Mouse (Mus musculus) stomach, embryonic 14.5 days (tissue): ENCODE measurements around the gene Daam1. TPM values are rescaled to one million over a fixed set of nuclear protein-coding genes. Genes with fewer than 3 reads are reported as not detected.

Source experiments
- ATAC-seq: fragments of 200-750 bp; cut with Nextera tagmentation; 2 replicates; pipeline ENCODE4 v1.8.0; 2017; ENCODE audit warnings: low read depth, moderate TSS enrichment; ENCODE audit not compliant: insufficient number of reproducible peaks, insufficient read depth, low FRiP score
- H3K27ac ChIP-seq: fragments of 300-500 bp; sonication (generic); 2 replicates; pipeline ENCODE4 v1.5.1; 2014; ENCODE audit warnings: mild to moderate bottlenecking, low read length, moderate library complexity, mixed read lengths
- H3K27me3 ChIP-seq: fragments of 300-500 bp; sonication (generic); 2 replicates; pipeline ENCODE4 v1.6.1; 2014; ENCODE audit warnings: low read length, control low read depth, mixed read lengths; ENCODE audit not compliant: control insufficient read depth, insufficient read depth
- H3K36me3 ChIP-seq: fragments of 300-500 bp; sonication (generic); 2 replicates; pipeline ENCODE4 v1.6.1; 2014; ENCODE audit warnings: mild to moderate bottlenecking, control low read depth, low read length, moderate library complexity, mixed read lengths; ENCODE audit not compliant: control insufficient read depth, insufficient read depth
- H3K4me1 ChIP-seq: fragments of 300-500 bp; sonication (generic); 2 replicates; pipeline ENCODE4 v1.6.1; 2014; ENCODE audit warnings: low read length, control low read depth, mixed read lengths; ENCODE audit not compliant: control insufficient read depth, insufficient read depth
- H3K4me2 ChIP-seq: fragments of 300-500 bp; sonication (generic); replicated peaks from 2 replicates; pipeline ENCODE4 v1.6.1; 2014; ENCODE audit warnings: low read depth, low read length, control low read depth
- H3K4me3 ChIP-seq: fragments of 300-500 bp; sonication (generic); 2 replicates; pipeline ENCODE4 v1.5.1; 2014; ENCODE audit warnings: low read depth, low read length, control low read depth
- H3K9ac ChIP-seq: fragments of 300-500 bp; sonication (generic); replicated peaks from 2 replicates; pipeline ENCODE4 v1.6.1; 2014; ENCODE audit warnings: low read depth, mild to moderate bottlenecking, control low read depth, low read length, moderate library complexity, mixed read lengths
- H3K9me3 ChIP-seq: fragments of 300-500 bp; sonication (generic); 2 replicates; pipeline ENCODE4 v1.6.1; 2016; ENCODE audit warnings: low read depth, low read length, control low read depth; ENCODE audit not compliant: control insufficient read depth
- WGBS: fragments of 180-500 bp; shearing (Covaris S2); extraction: QIAGEN DNeasy Blood & Tissue Kit; methylation state at CpG from one replicate; pipeline ENCODE4 v1.1.7; 2014; 5-methylcytosine and 5-hydroxymethylcytosine counted together
- polyA plus RNA-seq: library from polyadenylated mRNA; unstranded; fragments of >200 nt; fragmentation: Nextera tagmentation; extraction: Ambion mirVana; gene quantifications from 2 replicates; pipeline ENCODE4 v1.2.1, GENCODE M21; 2014

Gene Daam1
- polyA plus RNA-seq, 1 experiment from 2014 or later = 18.6 TPM

- Histone ChIP-seq H3K36me3 (no peaks in the 10 kb centered on the region), H3K4me2 (no peak overlapping the region), H3K4me1 (no peaks in the 10 kb centered on the region), H3K9ac (no peak overlapping the region), H3K27me3 (no peaks in the 10 kb centered on the region), H3K4me3 (no peak overlapping the region), H3K27ac (no peak overlapping the region), H3K9me3 (no peaks in the 10 kb centered on the region)
- WGBS = 93% methylated on average over 1 of the region's 1 CpGs
- ATAC-seq = no peak
Measured at GRCm38 (mm10) chr12:72001811-72002210, 170.9 kb downstream of the Daam1 start.

- H3K36me3 ChIP-seq = no peaks in the 10 kb centered on the region
- WGBS = 87% methylated on average over 3 of the region's 3 CpGs
- no peak for ATAC-seq
- H3K9ac ChIP-seq = no peak overlapping the region
- no peaks in the 10 kb centered on the region for H3K4me1 ChIP-seq
- H3K27ac ChIP-seq = no peak overlapping the region
- H3K4me3 ChIP-seq = no peak overlapping the region
- no peaks in the 10 kb centered on the region for H3K9me3 ChIP-seq
- H3K27me3 ChIP-seq = no peaks in the 10 kb centered on the region
- no peak overlapping the region for H3K4me2 ChIP-seq
Measured at GRCm38 (mm10) chr12:72005307-72005706, 174.4 kb downstream of the Daam1 start.

GRCm38 (mm10) chr12:72007656-72008055 is 176.8 kb downstream of the Daam1 start:
- Histone ChIP-seq H3K36me3 (no peaks in the 10 kb centered on the region), H3K27me3 (no peaks in the 10 kb centered on the region), H3K4me1 (no peaks in the 10 kb centered on the region), H3K4me3 (no peak overlapping the region), H3K9me3 (no peaks in the 10 kb centered on the region), H3K27ac (no peak overlapping the region), H3K9ac (no peak overlapping the region), H3K4me2 (no peak overlapping the region)
- ATAC-seq = no peak
- WGBS = 77% methylated on average over 3 of the region's 3 CpGs

- Histone ChIP-seq H3K4me1 (no peaks in the 10 kb centered on the region), H3K4me2 (no peak overlapping the region), H3K9me3 (no peaks in the 10 kb centered on the region), H3K36me3 (no peaks in the 10 kb centered on the region), H3K4me3 (no peak overlapping the region), H3K27me3 (no peaks in the 10 kb centered on the region), H3K27ac (no peak overlapping the region), H3K9ac (no peak overlapping the region)
- no peak for ATAC-seq
- 89% methylated on average over 13 of the region's 13 CpGs for WGBS
Measured at GRCm38 (mm10) chr12:72009051-72009902, 178.4 kb downstream of the Daam1 start.

- ATAC-seq = no peak
- Histone ChIP-seq H3K27ac (no peak overlapping the region), H3K36me3 (no peaks in the 10 kb centered on the region), H3K4me1 (no peaks in the 10 kb centered on the region), H3K4me3 (no peak overlapping the region), H3K27me3 (no peaks in the 10 kb centered on the region), H3K4me2 (no peak overlapping the region), H3K9ac (no peak overlapping the region), H3K9me3 (no peaks in the 10 kb centered on the region)
- WGBS = 92% methylated on average over 3 of the region's 3 CpGs
Measured at GRCm38 (mm10) chr12:72011404-72011803, 180.5 kb downstream of the Daam1 start.

- WGBS = 89% methylated on average over 6 of the region's 6 CpGs
- H3K27ac ChIP-seq = no peak overlapping the region
- no peaks in the 10 kb centered on the region for H3K27me3 ChIP-seq
- no peaks in the 10 kb centered on the region for H3K9me3 ChIP-seq
- no peak for ATAC-seq
- no peaks in the 10 kb centered on the region for H3K4me1 ChIP-seq
- H3K9ac ChIP-seq = no peak overlapping the region
- no peaks in the 10 kb centered on the region for H3K36me3 ChIP-seq
- no peak overlapping the region for H3K4me3 ChIP-seq
- H3K4me2 ChIP-seq = no peak overlapping the region
Measured at GRCm38 (mm10) chr12:72012126-72012525, 181.2 kb downstream of the Daam1 start.

GRCm38 (mm10) chr12:72013711-72014354 is 183.0 kb downstream of the Daam1 start:
- no peaks in the 10 kb centered on the region for H3K27me3 ChIP-seq
- ATAC-seq = no peak
- no peaks in the 10 kb centered on the region for H3K36me3 ChIP-seq
- no peaks in the 10 kb centered on the region for H3K9me3 ChIP-seq
- no peak overlapping the region for H3K9ac ChIP-seq
- no peaks in the 10 kb centered on the region for H3K4me1 ChIP-seq
- 77% methylated on average over 13 of the region's 13 CpGs for WGBS
- no peak overlapping the region for H3K4me3 ChIP-seq
- H3K4me2 ChIP-seq = 0 out of 2 replicates have a peak overlapping the region, but pooled peaks have one; percentile 8
- no peak overlapping the region for H3K27ac ChIP-seq

GRCm38 (mm10) chr12:72014355-72014776 is 183.5 kb downstream of the Daam1 start:
- Histone ChIP-seq H3K4me2 (0 out of 2 replicates have a peak overlapping the region, but pooled peaks have one; percentile 8), H3K27ac (no peak overlapping the region), H3K36me3 (no peaks in the 10 kb centered on the region), H3K27me3 (no peaks in the 10 kb centered on the region), H3K9me3 (no peaks in the 10 kb centered on the region), H3K4me3 (no peak overlapping the region), H3K4me1 (no peaks in the 10 kb centered on the region), H3K9ac (no peak overlapping the region)
- WGBS = 53% methylated on average over 10 of the region's 10 CpGs
- ATAC-seq = no peak
